ENCODE assay signal across 8 mouse cellular contexts in the genomic region with DNA sequence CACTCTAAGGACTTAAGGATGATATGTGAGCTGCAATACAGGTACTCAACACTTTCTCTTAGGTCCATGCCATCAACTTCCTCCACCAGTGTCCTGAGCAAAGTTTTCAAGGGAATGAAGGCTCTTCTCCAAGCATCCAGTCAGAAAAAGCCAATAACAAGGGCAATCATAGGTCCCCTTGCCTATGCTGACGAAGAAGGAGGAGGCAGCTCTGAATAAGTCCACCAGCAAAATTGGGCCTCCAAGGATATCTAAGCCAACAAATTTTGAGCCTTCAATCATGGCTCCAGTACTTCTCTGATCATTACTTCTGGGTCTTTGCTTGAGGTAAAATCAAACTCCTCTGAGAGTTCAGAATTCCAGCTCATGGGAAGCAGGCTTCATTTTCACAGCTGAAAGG.
DNase-seq lines count a peak whose midpoint lies in the region.

No protein-coding gene starts in this region.

- DNase-seq in B cell, adult 2 months = peak; percentile 6 to 15
- peak; percentile 40 for DNase-seq in cerebellum, adult 8-10 months
- DNase-seq in gastrocnemius, adult 8-10 months (ENCODE audit: low spot score in 2 of 2) = peak; percentile 4 to 12
- DNase-seq in heart, postnatal 4 days = peak; percentile 7
- peak; percentile 44 to 62 for DNase-seq in layer of hippocampus, postnatal 10 days (ENCODE audit: low spot score in 2 of 2)
- DNase-seq in lung, postnatal 10 days = peak; percentile 9
- peak; percentile 5 for DNase-seq in right cerebral cortex, postnatal 14 days
- DNase-seq in thymus, postnatal 14 days = peak; percentile 9

Comparison
In these comparisons a context has a peak if more than half of its experiments do, and no peak if none do; other contexts are left out.
1. Peak in every context shown above with its lines: DNase-seq.